Mouse (Mus musculus): ENCODE measurements around the gene Col17a1.

GRCm38 (mm10) chr19:47629068-47629467 lies 62.8 kb downstream of the Col17a1 start:
- TF ChIP-seq CTCF (IDR thresholded peaks at IDR 0.05; ENCODE audit: insufficient read depth, low read length), result no peak
- TF ChIP-seq POLR2A (IDR thresholded peaks at IDR 0.05; ENCODE audit: borderline replicate concordance, extremely low read depth, low read depth, low read length), result no peak
